Mouse (Mus musculus): ENCODE data around the gene Rragc. TPM values are rescaled to one million over a fixed set of nuclear protein-coding genes. Genes with fewer than 3 reads are reported as not detected.
"Not testable (repeated sequence)": the region's sequence is repeated elsewhere in the genome, so short reads cannot be mapped to it uniquely, and the experiment has no call there.

Rragc gene
- polyA plus RNA-seq, 1 experiment from 2014 or later: 52.7 TPM

DNA sequence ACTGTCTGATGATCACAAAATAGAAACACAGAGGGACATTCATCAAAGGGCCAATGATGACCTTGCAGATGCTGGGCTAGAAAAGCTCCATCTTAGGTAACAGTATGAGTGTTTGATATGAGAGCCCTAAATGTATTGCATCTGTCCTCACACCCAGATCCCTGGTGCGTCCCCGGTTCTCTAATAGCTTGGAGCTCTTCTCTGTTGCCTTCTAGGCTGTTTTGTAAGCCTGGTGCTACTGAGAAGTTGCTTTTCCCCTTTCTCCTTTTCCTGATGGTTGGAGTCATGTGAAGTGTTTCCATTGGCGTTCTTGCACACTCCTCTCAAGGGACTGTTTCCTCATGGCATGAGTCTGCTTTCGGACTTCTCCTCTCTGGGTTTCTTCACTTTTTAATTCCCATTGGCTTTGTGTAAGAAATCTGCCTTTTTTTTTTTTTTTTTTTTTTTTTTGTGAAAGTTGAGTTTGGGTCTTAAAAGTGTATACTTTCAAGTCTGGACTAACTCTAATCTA is 3.9 kb downstream of the Rragc start:
- no peaks in the 10 kb centered on the region for H3K27me3 ChIP-seq
- H3K9me3 ChIP-seq: no peaks in the 10 kb centered on the region
- WGBS: 88% methylated on average over 4 of the region's 4 CpGs
- no peak overlapping the region for H3K27ac ChIP-seq
- no peak overlapping the region; the same call in 1 of the 2 replicates for H3K9ac ChIP-seq
- no peak overlapping the region for H3K4me3 ChIP-seq
- H3K36me3 ChIP-seq: peaks cover 50% of the 10 kb centered on the region
- no peak for ATAC-seq (ENCODE audit: low FRiP score, low read depth)
- no peak overlapping the region for H3K4me2 ChIP-seq (replicated peaks)
- peaks cover 15% of the 10 kb centered on the region for H3K4me1 ChIP-seq

DNA sequence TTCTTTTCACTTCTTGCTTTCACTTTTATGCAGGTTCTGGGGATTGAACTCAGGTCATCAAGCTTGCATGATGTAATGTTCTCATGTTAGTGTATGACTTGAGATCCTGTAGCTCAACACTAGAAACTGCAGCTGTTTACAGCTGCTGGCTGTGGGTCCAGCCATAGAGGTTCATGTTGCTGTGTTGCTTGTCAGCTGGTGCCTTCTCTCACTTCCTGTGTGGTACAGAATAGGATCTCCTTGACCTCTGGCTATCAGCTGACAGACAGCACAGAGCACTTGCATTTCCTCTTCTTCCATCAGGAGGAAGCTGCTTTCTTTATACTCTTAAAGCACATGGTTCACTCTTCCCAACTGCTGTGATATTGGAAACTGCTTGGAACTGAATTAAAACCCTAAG is 10.7 kb downstream of the Rragc start:
- Histone ChIP-seq H3K36me3 (peaks cover 88% of the 10 kb centered on the region), H3K9me3 (no peaks in the 10 kb centered on the region), H3K4me2 (replicated peaks) (no peak overlapping the region), H3K27me3 (no peaks in the 10 kb centered on the region), H3K4me1 (no peaks in the 10 kb centered on the region), H3K27ac (no peak overlapping the region), H3K4me3 (no peak overlapping the region), H3K9ac (no peak overlapping the region)
- no peak for ATAC-seq (ENCODE audit: low FRiP score, low read depth)

DNA sequence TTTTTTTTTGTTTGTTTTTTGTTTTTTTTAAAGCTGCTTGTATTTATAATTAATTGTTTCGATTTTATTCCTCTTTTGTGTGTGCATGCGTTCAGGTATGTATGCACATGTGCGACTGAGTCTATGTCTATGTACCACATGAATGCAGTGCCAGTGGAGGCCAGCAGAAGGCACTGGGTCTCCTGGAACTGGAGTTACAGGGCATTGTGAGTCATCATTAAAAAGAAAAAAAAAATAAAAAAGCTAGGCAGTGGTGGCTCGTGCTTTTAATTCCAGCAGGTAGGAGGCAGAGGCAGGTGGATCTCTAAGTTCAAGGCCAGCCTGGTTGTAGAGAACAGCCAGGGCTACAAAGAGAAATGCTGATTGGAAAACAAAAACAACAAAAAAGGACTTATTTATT is 12.7 kb downstream of the Rragc start:
- H3K4me2 ChIP-seq (replicated peaks): no peak overlapping the region
- no peak overlapping the region for H3K4me3 ChIP-seq
- no peaks in the 10 kb centered on the region for H3K27me3 ChIP-seq
- H3K9me3 ChIP-seq: no peaks in the 10 kb centered on the region
- no peak overlapping the region for H3K27ac ChIP-seq
- no peaks in the 10 kb centered on the region for H3K4me1 ChIP-seq
- ATAC-seq (ENCODE audit: low FRiP score, low read depth): no peak
- 96% methylated on average over 4 of the region's 4 CpGs for WGBS
- peaks cover 87% of the 10 kb centered on the region for H3K36me3 ChIP-seq
- no peak overlapping the region for H3K9ac ChIP-seq

DNA sequence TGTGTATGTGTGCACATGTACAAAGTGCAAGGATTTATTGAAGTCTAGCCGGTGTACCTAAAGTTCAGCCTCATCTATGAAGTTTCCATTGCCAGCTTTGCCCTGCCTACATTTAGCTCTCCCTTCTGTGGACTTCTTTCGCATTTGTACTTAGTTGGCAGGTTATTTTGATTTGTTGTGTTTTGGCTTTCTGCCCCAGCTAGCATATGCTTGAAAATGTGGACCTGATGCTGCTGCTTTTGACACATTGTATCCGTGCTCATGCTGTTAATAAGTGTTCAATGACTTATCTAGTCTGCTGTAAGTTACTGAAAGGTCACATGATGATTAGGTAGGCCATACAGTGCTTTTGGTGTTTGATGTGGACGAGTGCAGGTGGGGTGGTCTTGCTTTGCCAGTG is 17.1 kb downstream of the Rragc start:
- 84% methylated on average over 4 of the region's 4 CpGs for WGBS
- Histone ChIP-seq H3K9ac (no peak overlapping the region), H3K36me3 (peaks cover 74% of the 10 kb centered on the region), H3K4me2 (replicated peaks) (no peak overlapping the region), H3K9me3 (no peaks in the 10 kb centered on the region), H3K4me3 (no peak overlapping the region), H3K4me1 (no peaks in the 10 kb centered on the region), H3K27me3 (no peaks in the 10 kb centered on the region), H3K27ac (no peak overlapping the region)
- no peak for ATAC-seq (ENCODE audit: low FRiP score, low read depth)

DNA sequence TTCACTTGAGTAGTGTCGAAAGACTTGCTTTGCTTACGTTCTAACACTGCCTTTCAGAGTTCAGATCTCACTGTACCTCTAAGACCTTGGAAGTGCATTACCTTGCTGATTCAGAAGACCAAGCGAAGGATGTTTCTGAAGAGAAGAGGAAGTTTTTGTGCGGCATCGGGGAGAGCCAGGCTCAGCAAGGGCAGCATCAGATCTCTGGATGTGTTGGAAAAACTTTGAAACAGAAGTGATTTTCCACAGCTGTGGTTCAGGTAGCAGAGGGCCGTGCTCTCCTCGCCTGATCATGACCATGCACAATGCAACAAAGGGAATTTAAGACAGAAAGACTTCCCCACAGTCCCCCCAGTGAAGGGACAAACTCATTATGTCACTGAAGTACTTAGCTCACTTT is 18.8 kb downstream of the Rragc start:
- H3K36me3 ChIP-seq: peaks cover 56% of the 10 kb centered on the region
- 94% methylated on average over 7 of the region's 7 CpGs for WGBS
- no peak for ATAC-seq (ENCODE audit: low FRiP score, low read depth)
- H3K27me3 ChIP-seq: no peaks in the 10 kb centered on the region
- no peaks in the 10 kb centered on the region for H3K9me3 ChIP-seq
- H3K4me3 ChIP-seq: no peak overlapping the region
- H3K27ac ChIP-seq: no peak overlapping the region
- no peak overlapping the region for H3K4me2 ChIP-seq (replicated peaks)
- no peak overlapping the region for H3K9ac ChIP-seq
- no peaks in the 10 kb centered on the region for H3K4me1 ChIP-seq

DNA sequence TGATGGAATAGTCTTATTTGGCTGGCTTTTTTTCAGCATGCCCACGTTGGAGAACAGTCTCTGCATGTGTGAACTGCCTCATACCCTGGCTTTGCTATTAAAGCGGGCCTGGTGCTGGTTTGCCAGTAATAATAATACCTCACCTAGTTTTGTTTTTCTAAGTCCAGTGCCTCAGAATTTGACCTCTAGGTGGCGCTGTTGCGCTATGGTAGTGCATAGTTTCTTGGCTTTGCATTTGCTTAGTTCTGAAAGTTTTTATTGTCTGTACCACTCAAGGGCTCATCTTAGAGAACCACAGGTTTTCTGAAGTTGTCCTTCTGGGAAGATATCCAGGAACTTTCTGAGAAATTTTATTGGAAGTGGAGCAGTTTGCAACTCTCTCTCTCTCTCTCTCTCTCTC is 22.6 kb downstream of the Rragc start:
- no peaks in the 10 kb centered on the region for H3K4me1 ChIP-seq
- H3K9me3 ChIP-seq: no peaks in the 10 kb centered on the region
- no peak for ATAC-seq (ENCODE audit: low FRiP score, low read depth)
- no peaks in the 10 kb centered on the region for H3K27me3 ChIP-seq
- 6% methylated on average over 4 of the region's 4 CpGs for WGBS
- H3K4me2 ChIP-seq (replicated peaks): no peak overlapping the region
- H3K9ac ChIP-seq: no peak overlapping the region
- peaks cover 25% of the 10 kb centered on the region for H3K36me3 ChIP-seq
- H3K4me3 ChIP-seq: no peak overlapping the region
- no peak overlapping the region for H3K27ac ChIP-seq

DNA sequence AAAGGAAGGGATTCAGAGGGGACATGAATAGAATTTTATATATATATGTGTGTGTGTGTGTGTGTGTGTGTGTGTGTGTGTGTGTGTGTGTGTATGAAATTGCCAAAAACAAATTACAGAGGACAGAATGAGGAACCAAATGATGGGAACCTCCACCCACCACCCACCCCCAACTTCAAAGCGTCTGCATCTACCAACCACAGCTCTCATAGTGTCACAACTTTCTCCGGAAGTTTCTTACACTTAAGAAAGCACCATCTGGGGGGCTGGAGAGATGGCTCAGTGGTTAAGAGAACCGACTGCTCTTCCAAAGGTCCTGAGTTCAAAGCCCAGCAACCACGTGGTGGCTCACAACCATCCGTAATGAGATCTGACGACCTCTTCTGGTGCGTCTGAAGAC is 23.6 kb downstream of the Rragc start:
- not testable (repeated sequence) for H3K9me3 ChIP-seq; H3K4me2 ChIP-seq (replicated peaks); H3K9ac ChIP-seq; H3K4me1 ChIP-seq; ATAC-seq (ENCODE audit: low FRiP score, low read depth); H3K27ac ChIP-seq; H3K27me3 ChIP-seq; H3K4me3 ChIP-seq
- 62% methylated on average over 7 of the region's 7 CpGs for WGBS
- H3K36me3 ChIP-seq: peaks cover 15% of the 10 kb centered on the region

DNA sequence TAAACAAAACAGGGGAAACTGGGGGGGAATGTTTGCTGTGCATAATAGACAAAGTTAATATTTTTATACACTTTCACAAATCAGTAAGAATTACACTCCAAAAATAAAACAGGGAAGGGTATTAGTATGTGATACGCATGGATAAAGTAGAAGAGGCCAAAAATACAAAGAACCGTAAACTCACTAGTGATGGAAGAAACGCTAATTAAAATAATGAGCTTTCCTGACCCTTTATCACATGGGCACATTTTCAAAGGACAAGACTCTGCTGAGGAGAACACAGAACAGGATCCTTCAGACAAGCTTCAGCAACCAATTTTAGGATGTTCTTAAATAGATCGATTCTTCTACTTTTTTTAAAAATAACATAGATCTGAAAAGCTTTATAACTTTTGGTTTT is 29.5 kb downstream of the Rragc start:
- Histone ChIP-seq H3K4me2 (replicated peaks) (no peak overlapping the region), H3K4me3 (no peak overlapping the region), H3K27me3 (peaks cover 12% of the 10 kb centered on the region; the same call in 1 of the 2 replicates), H3K9me3 (no peaks in the 10 kb centered on the region), H3K9ac (no peak overlapping the region), H3K36me3 (no peaks in the 10 kb centered on the region), H3K27ac (no peak overlapping the region), H3K4me1 (no peaks in the 10 kb centered on the region)
- 74% methylated on average over 4 of the region's 4 CpGs for WGBS
- ATAC-seq (ENCODE audit: low FRiP score, low read depth): no peak

DNA sequence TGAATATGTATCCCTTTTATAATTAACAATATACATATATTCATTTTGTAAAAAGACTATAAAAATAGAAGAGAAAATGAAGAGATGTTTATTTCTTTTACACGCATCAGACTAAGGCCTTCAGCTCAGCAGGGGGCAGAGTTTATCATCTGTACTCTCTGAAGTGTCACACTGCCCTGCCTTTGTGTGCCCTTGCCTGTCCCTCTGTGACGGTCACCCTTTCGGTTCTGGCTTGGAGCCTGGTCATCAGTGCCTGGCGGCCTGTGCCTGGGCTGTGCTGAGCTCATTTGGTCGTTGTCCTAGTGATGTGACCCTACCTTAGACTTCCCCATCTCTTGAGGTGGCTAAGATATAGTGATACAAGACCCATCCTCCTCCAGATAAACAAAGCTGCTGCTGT is 29.9 kb downstream of the Rragc start:
- Histone ChIP-seq H3K4me3 (no peak overlapping the region), H3K9me3 (no peaks in the 10 kb centered on the region), H3K4me1 (no peaks in the 10 kb centered on the region), H3K4me2 (replicated peaks) (no peak overlapping the region), H3K27me3 (peaks cover 16% of the 10 kb centered on the region; the same call in 1 of the 2 replicates), H3K27ac (no peak overlapping the region), H3K9ac (no peak overlapping the region), H3K36me3 (no peaks in the 10 kb centered on the region)
- no peak for ATAC-seq (ENCODE audit: low FRiP score, low read depth)
- WGBS: 60% methylated on average over 5 of the region's 5 CpGs

DNA sequence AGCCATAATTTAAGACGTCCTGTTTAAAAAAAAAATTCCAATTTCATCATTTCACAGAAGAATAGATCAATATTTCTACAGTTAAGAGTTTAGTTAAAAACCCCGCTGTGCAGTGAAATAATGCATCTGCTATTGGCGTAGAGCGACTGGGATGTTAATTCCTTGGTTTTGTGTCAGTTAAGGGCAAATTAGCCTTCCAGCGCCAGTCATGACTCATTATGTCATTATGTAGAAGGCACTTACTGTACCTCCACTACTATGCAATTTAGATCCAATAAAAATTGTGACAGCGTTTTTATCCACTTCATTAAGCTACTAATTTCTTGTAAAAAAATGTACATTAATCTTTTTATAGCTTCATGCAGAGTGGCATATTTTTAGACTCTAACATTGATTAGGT is 31.7 kb downstream of the Rragc start:
- no peak for ATAC-seq (ENCODE audit: low FRiP score, low read depth)

DNA sequence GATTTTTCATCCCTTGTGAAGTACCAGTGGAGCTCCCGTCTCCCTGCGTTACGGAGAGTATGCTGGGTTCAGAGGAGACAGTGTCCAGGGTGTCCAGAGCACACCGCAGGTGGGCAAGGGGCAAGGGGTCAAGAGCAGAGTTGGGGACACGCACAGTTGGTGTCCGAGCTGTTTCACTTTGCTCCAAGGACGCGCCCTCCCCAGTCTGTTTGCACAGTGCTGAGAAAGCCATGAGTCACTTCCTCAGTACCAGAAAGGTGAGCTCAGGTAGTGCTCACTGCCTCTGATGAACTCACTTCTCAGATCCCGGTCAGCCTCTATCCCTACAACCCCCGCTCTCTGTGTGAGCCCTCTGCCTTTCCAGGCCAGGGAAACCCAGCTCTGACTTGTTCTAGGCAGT is 32.4 kb downstream of the Rragc start:
- no peak overlapping the region for H3K9ac ChIP-seq
- H3K4me2 ChIP-seq (replicated peaks): no peak overlapping the region
- no peak overlapping the region for H3K4me3 ChIP-seq
- H3K27ac ChIP-seq: no peak overlapping the region
- H3K36me3 ChIP-seq: no peaks in the 10 kb centered on the region
- ATAC-seq (ENCODE audit: low FRiP score, low read depth): no peak
- H3K27me3 ChIP-seq: peaks cover 19% of the 10 kb centered on the region; the same call in 1 of the 2 replicates
- H3K4me1 ChIP-seq: no peaks in the 10 kb centered on the region
- H3K9me3 ChIP-seq: no peaks in the 10 kb centered on the region
- WGBS: 75% methylated on average over 10 of the region's 10 CpGs

More for the DNA sequence above, 31.7 kb downstream of the Rragc start:
- WGBS: 69% methylated on average over 6 of the region's 6 CpGs
- Histone ChIP-seq H3K9me3 (no peaks in the 10 kb centered on the region), H3K27me3 (peaks cover 19% of the 10 kb centered on the region; the same call in 1 of the 2 replicates), H3K4me3 (no peak overlapping the region), H3K9ac (no peak overlapping the region), H3K4me2 (replicated peaks) (no peak overlapping the region), H3K36me3 (no peaks in the 10 kb centered on the region), H3K27ac (no peak overlapping the region), H3K4me1 (no peaks in the 10 kb centered on the region)

DNA sequence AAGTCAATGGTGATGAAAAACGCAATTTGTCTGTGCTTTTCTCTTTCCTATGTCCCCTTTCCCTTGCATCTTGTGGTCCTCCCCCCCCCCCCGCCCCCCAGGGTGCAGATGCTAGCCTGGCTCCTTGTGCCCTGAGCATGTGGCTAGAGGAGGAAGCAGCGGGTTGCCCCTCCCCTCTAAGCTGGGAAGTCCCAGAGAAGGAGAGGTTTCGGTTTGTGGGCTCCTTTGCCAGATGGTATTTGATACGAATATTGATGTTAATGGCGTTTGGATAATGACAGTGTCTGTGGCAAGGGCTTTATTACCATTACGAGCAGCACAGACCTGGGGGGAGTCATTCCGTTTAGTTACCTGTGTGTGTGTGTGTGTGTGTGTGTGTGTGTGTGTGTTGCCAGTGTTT is 34.8 kb downstream of the Rragc start:
- ATAC-seq (ENCODE audit: low FRiP score, low read depth): no peak
- H3K27me3 ChIP-seq: peaks cover 35% of the 10 kb centered on the region
- H3K4me3 ChIP-seq: no peak overlapping the region
- H3K27ac ChIP-seq: no peak overlapping the region
- no peaks in the 10 kb centered on the region for H3K9me3 ChIP-seq
- H3K4me1 ChIP-seq: peaks cover 5% of the 10 kb centered on the region; the same call in 1 of the 2 replicates
- H3K9ac ChIP-seq: no peak overlapping the region
- 41% methylated on average over 8 of the region's 8 CpGs for WGBS
- no peak overlapping the region for H3K4me2 ChIP-seq (replicated peaks)
- H3K36me3 ChIP-seq: no peaks in the 10 kb centered on the region

DNA sequence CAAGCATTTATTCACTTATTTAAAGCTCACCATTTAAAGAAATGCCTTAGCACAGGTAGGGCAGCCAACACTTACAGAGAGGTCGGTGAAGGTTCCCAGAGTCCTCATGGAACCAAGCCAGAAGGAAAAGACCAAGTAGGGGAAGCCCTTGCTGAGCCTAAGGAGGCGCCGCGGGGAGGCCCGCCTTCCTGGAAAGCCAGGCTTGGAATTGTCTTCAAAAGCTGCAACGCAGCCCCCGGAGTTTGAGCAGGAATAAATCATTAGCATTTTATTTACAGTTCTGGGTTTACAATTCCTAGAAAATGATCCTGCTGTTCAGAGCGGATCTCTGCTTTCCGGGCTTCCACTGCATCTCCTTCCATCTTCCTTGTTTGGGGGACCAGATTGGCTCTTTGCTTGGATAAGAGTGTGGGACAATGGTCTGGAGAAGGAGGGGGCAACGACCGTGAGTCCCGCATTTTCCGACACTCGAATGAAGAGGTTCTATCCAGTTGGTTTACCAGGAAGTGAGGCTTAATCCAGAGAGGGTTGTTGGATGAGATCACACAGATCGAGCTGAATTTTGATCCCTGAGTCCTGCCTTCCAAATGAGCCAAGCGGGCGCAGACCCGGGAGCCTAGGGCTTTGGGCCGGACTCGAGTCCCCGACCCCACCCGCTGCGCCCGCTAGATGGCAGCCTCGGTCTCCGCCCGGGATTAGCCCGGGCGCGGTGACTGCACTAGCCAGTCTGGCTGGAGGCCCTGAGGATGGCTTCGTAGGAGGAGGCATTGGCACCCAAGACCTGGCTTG is 39.7 kb downstream of the Rragc start:
- peak; percentile 46; the same call in 1 of the 2 replicates for ATAC-seq (ENCODE audit: low FRiP score, low read depth)
- H3K4me3 ChIP-seq: peak overlapping the region; percentile 16
- no peaks in the 10 kb centered on the region for H3K36me3 ChIP-seq
- H3K9ac ChIP-seq: peak overlapping the region; percentile 15; the same call in 1 of the 2 replicates
- H3K4me2 ChIP-seq (replicated peaks): peak overlapping the region; percentile 54
- peaks cover 22% of the 10 kb centered on the region for H3K4me1 ChIP-seq
- no peak overlapping the region for H3K27ac ChIP-seq
- no peaks in the 10 kb centered on the region for H3K9me3 ChIP-seq
- WGBS: 7% methylated on average over 31 of the region's 31 CpGs
- peaks cover 41% of the 10 kb centered on the region for H3K27me3 ChIP-seq

All from limb, embryonic 13.5 days (tissue).